Mouse (Mus musculus): Measurements from ENCODE around the gene Mfap3.

Mfap3 gene

GRCm38 (mm10) chr11:57518091-57518750, at the start of gene Mfap3, which contains the start of gene Fam114a2:
TSS of gene Mfap3 (plus strand) at chr11:57518664.
TSS of gene Fam114a2 (minus strand) at chr11:57518617.
- DNase-seq (ENCODE audit: low spot score in 2 of 2): peak; percentile 80 to 89

- DNase-seq (ENCODE audit: low spot score in 2 of 2): no peak
These were observed 49.8 kb upstream of the Mfap3 start for GRCm38 (mm10) chr11:57468706-57469105.

GRCm38 (mm10) chr11:57470056-57470455, 48.4 kb upstream of the Mfap3 start:
- DNase-seq (ENCODE audit: low spot score in 2 of 2): no peak

GRCm38 (mm10) chr11:57470979-57471378, 47.5 kb upstream of the Mfap3 start:
- DNase-seq (ENCODE audit: low spot score in 2 of 2): no peak

GRCm38 (mm10) chr11:57474296-57474941, 44.0 kb upstream of the Mfap3 start:
- DNase-seq (ENCODE audit: low spot score in 2 of 2): peak; percentile 17 to 30

- DNase-seq (ENCODE audit: low spot score in 2 of 2): peak; percentile 27 to 57
These were observed 43.3 kb upstream of the Mfap3 start for GRCm38 (mm10) chr11:57475119-57475518.

- no peak for DNase-seq (ENCODE audit: low spot score in 2 of 2)
These were observed 40.4 kb upstream of the Mfap3 start for GRCm38 (mm10) chr11:57478077-57478476.

GRCm38 (mm10) chr11:57488436-57488835, 30.0 kb upstream of the Mfap3 start:
- no peak for DNase-seq (ENCODE audit: low spot score in 2 of 2)

GRCm38 (mm10) chr11:57496462-57497039, 21.9 kb upstream of the Mfap3 start:
- DNase-seq (ENCODE audit: low spot score in 2 of 2): no peak

GRCm38 (mm10) chr11:57497701-57498100, 20.8 kb upstream of the Mfap3 start:
- no peak for DNase-seq (ENCODE audit: low spot score in 2 of 2)

- no peak for DNase-seq (ENCODE audit: low spot score in 2 of 2)
These were observed 20.2 kb upstream of the Mfap3 start for GRCm38 (mm10) chr11:57498215-57498614.

GRCm38 (mm10) chr11:57503155-57503554, 15.3 kb upstream of the Mfap3 start:
- no peak for DNase-seq (ENCODE audit: low spot score in 2 of 2)

- DNase-seq (ENCODE audit: low spot score in 2 of 2): no peak
These were observed 11.6 kb upstream of the Mfap3 start for GRCm38 (mm10) chr11:57506899-57507298.

GRCm38 (mm10) chr11:57515218-57515617, 3.2 kb upstream of the Mfap3 start:
- no peak for DNase-seq (ENCODE audit: low spot score in 2 of 2)

- no peak for DNase-seq (ENCODE audit: low spot score in 2 of 2)
These were observed 1.5 kb upstream of the Mfap3 start for GRCm38 (mm10) chr11:57516946-57517441.

- no peak for DNase-seq (ENCODE audit: low spot score in 2 of 2)
These were observed 286 bp downstream of the Mfap3 start for GRCm38 (mm10) chr11:57518751-57519148.

GRCm38 (mm10) chr11:57519304-57519703, 840 bp downstream of the Mfap3 start:
- DNase-seq (ENCODE audit: low spot score in 2 of 2): no peak

GRCm38 (mm10) chr11:57521206-57521605, 2.7 kb downstream of the Mfap3 start:
- DNase-seq (ENCODE audit: low spot score in 2 of 2): no peak

GRCm38 (mm10) chr11:57522046-57522445, 3.6 kb downstream of the Mfap3 start:
- DNase-seq (ENCODE audit: low spot score in 2 of 2): peak; percentile 28 to 35

GRCm38 (mm10) chr11:57523418-57523817, 5.0 kb downstream of the Mfap3 start:
- DNase-seq (ENCODE audit: low spot score in 2 of 2): no peak

- DNase-seq (ENCODE audit: low spot score in 2 of 2): no peak
These were observed 6.1 kb downstream of the Mfap3 start for GRCm38 (mm10) chr11:57524597-57524996.

GRCm38 (mm10) chr11:57525900-57526299, 7.4 kb downstream of the Mfap3 start:
- no peak for DNase-seq (ENCODE audit: low spot score in 2 of 2)

GRCm38 (mm10) chr11:57527506-57527905, 9.0 kb downstream of the Mfap3 start:
- DNase-seq (ENCODE audit: low spot score in 2 of 2): no peak

Data from frontal cortex, postnatal 14 days (tissue).